Mouse (Mus musculus): ENCODE data around the gene Osbpl9. TPM values are rescaled to one million over a fixed set of nuclear protein-coding genes. Genes with fewer than 3 reads are reported as not detected.
A peak's percentile ranks its signal among the peaks of the same experiment; 100 is the strongest.

The Osbpl9 gene
- total RNA-seq, 2 experiments from 2014 or later, result 76.2 to 100 TPM

GRCm38 (mm10) chr4:109065714-109066113 is 136.4 kb downstream of the Osbpl9 start:
- intact Hi-C loops (cut with DNase I; ENCODE audit: low total_unique reads), result loop anchor here (10.0 kb wide), 1 partner anchor 99 kb away; no protein-coding TSS in a partner anchor
- DNase-seq, result no peak

- intact Hi-C loops (cut with DNase I; ENCODE audit: low total_unique reads), result loop anchor here (10.0 kb wide), 1 partner anchor 100 kb away; no protein-coding TSS in a partner anchor
- no peak for DNase-seq
These were observed 137.1 kb downstream of the Osbpl9 start for GRCm38 (mm10) chr4:109064941-109065340.

- DNase-seq, result no peak
- intact Hi-C loops (cut with DNase I; ENCODE audit: low total_unique reads), result no loop called here
These were observed 142.7 kb downstream of the Osbpl9 start for GRCm38 (mm10) chr4:109059255-109059821.

GRCm38 (mm10) chr4:109057640-109058039 is 144.4 kb downstream of the Osbpl9 start:
- no peak for DNase-seq
- intact Hi-C loops (cut with DNase I; ENCODE audit: low total_unique reads), result no loop called here

- DNase-seq, result no peak
- intact Hi-C loops (cut with DNase I; ENCODE audit: low total_unique reads), result no loop called here
These were observed 145.7 kb downstream of the Osbpl9 start for GRCm38 (mm10) chr4:109056351-109056750.

GRCm38 (mm10) chr4:109054003-109054402 is 148.1 kb downstream of the Osbpl9 start:
- intact Hi-C loops (cut with DNase I; ENCODE audit: low total_unique reads), result no loop called here

GRCm38 (mm10) chr4:109052282-109052681 is 149.8 kb downstream of the Osbpl9 start:
- no peak for DNase-seq
- intact Hi-C loops (cut with DNase I; ENCODE audit: low total_unique reads), result no loop called here

More at GRCm38 (mm10) chr4:109054003-109054402, 148.1 kb downstream of the Osbpl9 start:
- DNase-seq, result no peak

GRCm38 (mm10) chr4:109048258-109048657 is 153.8 kb downstream of the Osbpl9 start:
- intact Hi-C loops (cut with DNase I; ENCODE audit: low total_unique reads), result no loop called here
- no peak for DNase-seq

GRCm38 (mm10) chr4:109043756-109044155 is 158.3 kb downstream of the Osbpl9 start:
- intact Hi-C loops (cut with DNase I; ENCODE audit: low total_unique reads), result no loop called here
- DNase-seq, result no peak

GRCm38 (mm10) chr4:109043294-109043693 is 158.8 kb downstream of the Osbpl9 start:
- intact Hi-C loops (cut with DNase I; ENCODE audit: low total_unique reads), result no loop called here
- no peak for DNase-seq

GRCm38 (mm10) chr4:109042739-109043138 is 159.3 kb downstream of the Osbpl9 start:
- intact Hi-C loops (cut with DNase I; ENCODE audit: low total_unique reads), result no loop called here
- no peak for DNase-seq

GRCm38 (mm10) chr4:109036327-109036726 is 165.7 kb downstream of the Osbpl9 start:
- intact Hi-C loops (cut with DNase I; ENCODE audit: low total_unique reads), result no loop called here

GRCm38 (mm10) chr4:109030266-109030665 is 171.8 kb downstream of the Osbpl9 start:
- intact Hi-C loops (cut with DNase I; ENCODE audit: low total_unique reads), result no loop called here

More at GRCm38 (mm10) chr4:109036327-109036726, 165.7 kb downstream of the Osbpl9 start:
- peak; percentile 45 for DNase-seq

GRCm38 (mm10) chr4:109029857-109030256 is 172.2 kb downstream of the Osbpl9 start:
- intact Hi-C loops (cut with DNase I; ENCODE audit: low total_unique reads), result no loop called here
- no peak for DNase-seq

More at GRCm38 (mm10) chr4:109030266-109030665, 171.8 kb downstream of the Osbpl9 start:
- DNase-seq, result no peak

GRCm38 (mm10) chr4:109026543-109026942 is 175.5 kb downstream of the Osbpl9 start:
- no peak for DNase-seq
- intact Hi-C loops (cut with DNase I; ENCODE audit: low total_unique reads), result no loop called here

GRCm38 (mm10) chr4:109025061-109025460 is 177.0 kb downstream of the Osbpl9 start:
- no peak for DNase-seq
- intact Hi-C loops (cut with DNase I; ENCODE audit: low total_unique reads), result no loop called here

- no peak for DNase-seq
- intact Hi-C loops (cut with DNase I; ENCODE audit: low total_unique reads), result no loop called here
These were observed 180.1 kb downstream of the Osbpl9 start for GRCm38 (mm10) chr4:109021976-109022375.

- no peak for DNase-seq
- intact Hi-C loops (cut with DNase I; ENCODE audit: low total_unique reads), result no loop called here
These were observed 182.8 kb downstream of the Osbpl9 start for GRCm38 (mm10) chr4:109019301-109019700.

- peak; percentile 56 for DNase-seq
- intact Hi-C loops (cut with DNase I; ENCODE audit: low total_unique reads), result no loop called here
These were observed 184.6 kb downstream of the Osbpl9 start for GRCm38 (mm10) chr4:109017441-109017840.

- DNase-seq, result no peak
- intact Hi-C loops (cut with DNase I; ENCODE audit: low total_unique reads), result no loop called here
These were observed 188.0 kb downstream of the Osbpl9 start for GRCm38 (mm10) chr4:109014091-109014490.

All from gastrocnemius, postnatal 14 days (tissue).